Mouse (Mus musculus): ENCODE data around the gene Guca1b.
"Not testable (repeated sequence)": the region's sequence is repeated elsewhere in the genome, so short reads cannot be mapped to it uniquely, and the experiment has no call there.

The Guca1b gene

GRCm38 (mm10) chr17:47407717-47408557 lies 22.7 kb downstream of the Guca1b start:
- in situ Hi-C loops (cut with MboI; ENCODE audit: unreplicated experiment in 2 of 2), result loop anchor here (5.0 kb wide), 1 partner anchor 74 kb away; no protein-coding TSS in a partner anchor

GRCm38 (mm10) chr17:47408558-47408898 lies 23.3 kb downstream of the Guca1b start:
- in situ Hi-C loops (cut with MboI; ENCODE audit: unreplicated experiment in 2 of 2), result loop anchor here (5.0 kb wide), 1 partner anchor 74 kb away; no protein-coding TSS in a partner anchor

- in situ Hi-C loops (cut with MboI; ENCODE audit: unreplicated experiment in 2 of 2), result loop anchor here (5.0 kb wide), 1 partner anchor 72 kb away; no protein-coding TSS in a partner anchor
Measured at GRCm38 (mm10) chr17:47409897-47410861, 25.0 kb downstream of the Guca1b start.

GRCm38 (mm10) chr17:47420195-47420594 lies 35.0 kb downstream of the Guca1b start:
- in situ Hi-C loops (cut with MboI; ENCODE audit: unreplicated experiment in 2 of 2), result no loop called here

- in situ Hi-C loops (cut with MboI; ENCODE audit: unreplicated experiment in 2 of 2), result no loop called here
Measured at GRCm38 (mm10) chr17:47421566-47421965, 36.4 kb downstream of the Guca1b start.

GRCm38 (mm10) chr17:47422616-47423015 lies 37.4 kb downstream of the Guca1b start:
- in situ Hi-C loops (cut with MboI; ENCODE audit: unreplicated experiment in 2 of 2), result not testable (repeated sequence)

GRCm38 (mm10) chr17:47424186-47424585 lies 39.0 kb downstream of the Guca1b start:
- in situ Hi-C loops (cut with MboI; ENCODE audit: unreplicated experiment in 2 of 2), result no loop called here

GRCm38 (mm10) chr17:47427316-47427715 lies 42.1 kb downstream of the Guca1b start:
- in situ Hi-C loops (cut with MboI; ENCODE audit: unreplicated experiment in 2 of 2), result no loop called here

- in situ Hi-C loops (cut with MboI; ENCODE audit: unreplicated experiment in 2 of 2), result no loop called here
Measured at GRCm38 (mm10) chr17:47428831-47429304, 43.7 kb downstream of the Guca1b start.

- in situ Hi-C loops (cut with MboI; ENCODE audit: unreplicated experiment in 2 of 2), result no loop called here
Measured at GRCm38 (mm10) chr17:47430815-47431214, 45.6 kb downstream of the Guca1b start.

GRCm38 (mm10) chr17:47436156-47436906 lies 51.1 kb downstream of the Guca1b start, which contains the start of gene AI661453:
AI661453 (plus strand) TSS chr17:47436615.
- in situ Hi-C loops (cut with MboI; ENCODE audit: unreplicated experiment in 2 of 2), result no loop called here

GRCm38 (mm10) chr17:47436907-47437547 lies 51.8 kb downstream of the Guca1b start, which contains the start of gene 1700001C19Rik:
1700001C19Rik (minus strand) TSS chr17:47437376.
- in situ Hi-C loops (cut with MboI; ENCODE audit: unreplicated experiment in 2 of 2), result no loop called here

GRCm38 (mm10) chr17:47438611-47439010 lies 53.4 kb downstream of the Guca1b start:
- in situ Hi-C loops (cut with MboI; ENCODE audit: unreplicated experiment in 2 of 2), result no loop called here

- in situ Hi-C loops (cut with MboI; ENCODE audit: unreplicated experiment in 2 of 2), result no loop called here
Measured at GRCm38 (mm10) chr17:47439396-47440028, 54.3 kb downstream of the Guca1b start.

- in situ Hi-C loops (cut with MboI; ENCODE audit: unreplicated experiment in 2 of 2), result no loop called here
Measured at GRCm38 (mm10) chr17:47440359-47440890, 55.2 kb downstream of the Guca1b start.

GRCm38 (mm10) chr17:47441296-47442051 lies 56.3 kb downstream of the Guca1b start:
- in situ Hi-C loops (cut with MboI; ENCODE audit: unreplicated experiment in 2 of 2), result no loop called here

GRCm38 (mm10) chr17:47442271-47442670 lies 57.1 kb downstream of the Guca1b start:
- in situ Hi-C loops (cut with MboI; ENCODE audit: unreplicated experiment in 2 of 2), result no loop called here

All from v-Abl transformed pro-B cells (cell line).